Mouse (Mus musculus): ENCODE measurements around the gene Plcxd1. TPM values are rescaled to one million over a fixed set of nuclear protein-coding genes. Genes with fewer than 3 reads are reported as not detected.

Plcxd1 gene
- polyA plus RNA-seq, 1 experiment from 2014 or later, result 0.84 TPM

- no peak for ATAC-seq
- Histone ChIP-seq H3K4me2 (ENCODE audit: low read depth, low read length) (no peak overlapping the region), H3K9ac (ENCODE audit: low read depth, low read length) (no peak overlapping the region), H3K4me3 (ENCODE audit: low read length) (no peak overlapping the region), H3K27ac (ENCODE audit: low read length) (no peak overlapping the region), H3K36me3 (ENCODE audit: control insufficient read depth, insufficient read depth, low read length) (peaks cover 13% of the 10 kb centered on the region), H3K27me3 (replicated peaks; ENCODE audit: control insufficient read depth, insufficient read depth, low read length) (no peaks in the 10 kb centered on the region), H3K4me1 (ENCODE audit: control insufficient read depth, insufficient read depth, low read length) (peaks cover 13% of the 10 kb centered on the region), H3K9me3 (ENCODE audit: control insufficient read depth, low read length) (no peaks in the 10 kb centered on the region)
- WGBS, result 50% methylated on average over 1 of the region's 1 CpGs
These were observed 735 bp upstream of the Plcxd1 start for GRCm38 (mm10) chr5:110098991-110099477.

- no peaks in the 10 kb centered on the region for H3K9me3 ChIP-seq (ENCODE audit: control insufficient read depth, low read length)
- H3K4me3 ChIP-seq (ENCODE audit: low read length), result peak overlapping the region; percentile 36
- H3K4me2 ChIP-seq (ENCODE audit: low read depth, low read length), result peak overlapping the region; percentile 75
- H3K9ac ChIP-seq (ENCODE audit: low read depth, low read length), result peak overlapping the region; percentile 43
- no peaks in the 10 kb centered on the region for H3K27me3 ChIP-seq (replicated peaks; ENCODE audit: control insufficient read depth, insufficient read depth, low read length)
- H3K4me1 ChIP-seq (ENCODE audit: control insufficient read depth, insufficient read depth, low read length), result peaks cover 13% of the 10 kb centered on the region
- WGBS, result 1% methylated on average over 31 of the region's 37 CpGs
- H3K27ac ChIP-seq (ENCODE audit: low read length), result no peak overlapping the region
- H3K36me3 ChIP-seq (ENCODE audit: control insufficient read depth, insufficient read depth, low read length), result peaks cover 30% of the 10 kb centered on the region
- peak; percentile 17; the same call in 1 of the 2 replicates for ATAC-seq
These were observed 1.3 kb downstream of the Plcxd1 start for GRCm38 (mm10) chr5:110100921-110101631.

- H3K9ac ChIP-seq (ENCODE audit: low read depth, low read length), result peak overlapping the region; percentile 43
- H3K4me2 ChIP-seq (ENCODE audit: low read depth, low read length), result peak overlapping the region; percentile 75
- peaks cover 35% of the 10 kb centered on the region for H3K36me3 ChIP-seq (ENCODE audit: control insufficient read depth, insufficient read depth, low read length)
- H3K4me1 ChIP-seq (ENCODE audit: control insufficient read depth, insufficient read depth, low read length), result peaks cover 18% of the 10 kb centered on the region
- WGBS, result 14% methylated on average over 34 of the region's 34 CpGs
- peak; percentile 47 for ATAC-seq
- H3K27ac ChIP-seq (ENCODE audit: low read length), result no peak overlapping the region
- no peaks in the 10 kb centered on the region for H3K27me3 ChIP-seq (replicated peaks; ENCODE audit: control insufficient read depth, insufficient read depth, low read length)
- H3K9me3 ChIP-seq (ENCODE audit: control insufficient read depth, low read length), result no peaks in the 10 kb centered on the region
- peak overlapping the region; percentile 36 for H3K4me3 ChIP-seq (ENCODE audit: low read length)
These were observed 2.1 kb downstream of the Plcxd1 start for GRCm38 (mm10) chr5:110101716-110102347.

- no peak for ATAC-seq
- no peak overlapping the region for H3K9ac ChIP-seq (ENCODE audit: low read depth, low read length)
- H3K36me3 ChIP-seq (ENCODE audit: control insufficient read depth, insufficient read depth, low read length), result peaks cover 35% of the 10 kb centered on the region
- H3K27me3 ChIP-seq (replicated peaks; ENCODE audit: control insufficient read depth, insufficient read depth, low read length), result no peaks in the 10 kb centered on the region
- H3K27ac ChIP-seq (ENCODE audit: low read length), result no peak overlapping the region
- WGBS, result 89% methylated on average over 13 of the region's 13 CpGs
- H3K9me3 ChIP-seq (ENCODE audit: control insufficient read depth, low read length), result no peaks in the 10 kb centered on the region
- H3K4me2 ChIP-seq (ENCODE audit: low read depth, low read length), result peak overlapping the region; percentile 75
- H3K4me3 ChIP-seq (ENCODE audit: low read length), result no peak overlapping the region
- H3K4me1 ChIP-seq (ENCODE audit: control insufficient read depth, insufficient read depth, low read length), result peaks cover 19% of the 10 kb centered on the region
These were observed 2.7 kb downstream of the Plcxd1 start for GRCm38 (mm10) chr5:110102429-110102828.

GRCm38 (mm10) chr5:110102853-110103625, 3.3 kb downstream of the Plcxd1 start:
- no peak for ATAC-seq
- H3K36me3 ChIP-seq (ENCODE audit: control insufficient read depth, insufficient read depth, low read length), result peaks cover 35% of the 10 kb centered on the region
- H3K27ac ChIP-seq (ENCODE audit: low read length), result no peak overlapping the region
- H3K4me2 ChIP-seq (ENCODE audit: low read depth, low read length), result no peak overlapping the region
- H3K27me3 ChIP-seq (replicated peaks; ENCODE audit: control insufficient read depth, insufficient read depth, low read length), result no peaks in the 10 kb centered on the region
- H3K9me3 ChIP-seq (ENCODE audit: control insufficient read depth, low read length), result no peaks in the 10 kb centered on the region
- H3K9ac ChIP-seq (ENCODE audit: low read depth, low read length), result no peak overlapping the region
- WGBS, result 93% methylated on average over 19 of the region's 19 CpGs
- peaks cover 19% of the 10 kb centered on the region for H3K4me1 ChIP-seq (ENCODE audit: control insufficient read depth, insufficient read depth, low read length)
- no peak overlapping the region for H3K4me3 ChIP-seq (ENCODE audit: low read length)

GRCm38 (mm10) chr5:110103901-110104615, 4.3 kb downstream of the Plcxd1 start:
- H3K9ac ChIP-seq (ENCODE audit: low read depth, low read length), result no peak overlapping the region
- WGBS, result 94% methylated on average over 27 of the region's 27 CpGs
- no peaks in the 10 kb centered on the region for H3K27me3 ChIP-seq (replicated peaks; ENCODE audit: control insufficient read depth, insufficient read depth, low read length)
- ATAC-seq, result no peak
- H3K4me3 ChIP-seq (ENCODE audit: low read length), result no peak overlapping the region
- peaks cover 19% of the 10 kb centered on the region for H3K4me1 ChIP-seq (ENCODE audit: control insufficient read depth, insufficient read depth, low read length)
- H3K27ac ChIP-seq (ENCODE audit: low read length), result no peak overlapping the region
- H3K36me3 ChIP-seq (ENCODE audit: control insufficient read depth, insufficient read depth, low read length), result peaks cover 35% of the 10 kb centered on the region
- no peaks in the 10 kb centered on the region for H3K9me3 ChIP-seq (ENCODE audit: control insufficient read depth, low read length)
- H3K4me2 ChIP-seq (ENCODE audit: low read depth, low read length), result no peak overlapping the region

- Histone ChIP-seq H3K27ac (ENCODE audit: low read length) (no peak overlapping the region), H3K4me2 (ENCODE audit: low read depth, low read length) (no peak overlapping the region), H3K9ac (ENCODE audit: low read depth, low read length) (no peak overlapping the region), H3K4me3 (ENCODE audit: low read length) (no peak overlapping the region), H3K36me3 (ENCODE audit: control insufficient read depth, insufficient read depth, low read length) (peaks cover 35% of the 10 kb centered on the region), H3K4me1 (ENCODE audit: control insufficient read depth, insufficient read depth, low read length) (peaks cover 19% of the 10 kb centered on the region), H3K9me3 (ENCODE audit: control insufficient read depth, low read length) (no peaks in the 10 kb centered on the region), H3K27me3 (replicated peaks; ENCODE audit: control insufficient read depth, insufficient read depth, low read length) (no peaks in the 10 kb centered on the region)
- 93% methylated on average over 36 of the region's 36 CpGs for WGBS
- no peak for ATAC-seq
These were observed 5.0 kb downstream of the Plcxd1 start for GRCm38 (mm10) chr5:110104616-110105380.

GRCm38 (mm10) chr5:110106140-110106871, 6.5 kb downstream of the Plcxd1 start:
- 0 out of 2 replicates have a peak overlapping the region, but pooled peaks have one; percentile 99 for H3K27ac ChIP-seq (ENCODE audit: low read length)

More at GRCm38 (mm10) chr5:110106140-110106871, 6.5 kb downstream of the Plcxd1 start:
- H3K9me3 ChIP-seq (ENCODE audit: control insufficient read depth, low read length), result no peaks in the 10 kb centered on the region
- H3K4me2 ChIP-seq (ENCODE audit: low read depth, low read length), result peak overlapping the region; percentile 87
- no peaks in the 10 kb centered on the region for H3K27me3 ChIP-seq (replicated peaks; ENCODE audit: control insufficient read depth, insufficient read depth, low read length)
- peaks cover 35% of the 10 kb centered on the region for H3K36me3 ChIP-seq (ENCODE audit: control insufficient read depth, insufficient read depth, low read length)
- ATAC-seq, result no peak
- H3K9ac ChIP-seq (ENCODE audit: low read depth, low read length), result peak overlapping the region; percentile 96; the same call in 1 of the 2 replicates
- WGBS, result 91% methylated on average over 26 of the region's 26 CpGs
- H3K4me3 ChIP-seq (ENCODE audit: low read length), result peak overlapping the region; percentile 88
- peaks cover 16% of the 10 kb centered on the region for H3K4me1 ChIP-seq (ENCODE audit: control insufficient read depth, insufficient read depth, low read length)
